Mouse (Mus musculus): Measurements from ENCODE around the gene Grap. TPM values are rescaled to one million over a fixed set of nuclear protein-coding genes. Genes with fewer than 3 reads are reported as not detected.

The Grap gene
- total and polyA plus RNA-seq, 2 experiments from 2014 or later, result 4.3 to 11.0 TPM

DNA sequence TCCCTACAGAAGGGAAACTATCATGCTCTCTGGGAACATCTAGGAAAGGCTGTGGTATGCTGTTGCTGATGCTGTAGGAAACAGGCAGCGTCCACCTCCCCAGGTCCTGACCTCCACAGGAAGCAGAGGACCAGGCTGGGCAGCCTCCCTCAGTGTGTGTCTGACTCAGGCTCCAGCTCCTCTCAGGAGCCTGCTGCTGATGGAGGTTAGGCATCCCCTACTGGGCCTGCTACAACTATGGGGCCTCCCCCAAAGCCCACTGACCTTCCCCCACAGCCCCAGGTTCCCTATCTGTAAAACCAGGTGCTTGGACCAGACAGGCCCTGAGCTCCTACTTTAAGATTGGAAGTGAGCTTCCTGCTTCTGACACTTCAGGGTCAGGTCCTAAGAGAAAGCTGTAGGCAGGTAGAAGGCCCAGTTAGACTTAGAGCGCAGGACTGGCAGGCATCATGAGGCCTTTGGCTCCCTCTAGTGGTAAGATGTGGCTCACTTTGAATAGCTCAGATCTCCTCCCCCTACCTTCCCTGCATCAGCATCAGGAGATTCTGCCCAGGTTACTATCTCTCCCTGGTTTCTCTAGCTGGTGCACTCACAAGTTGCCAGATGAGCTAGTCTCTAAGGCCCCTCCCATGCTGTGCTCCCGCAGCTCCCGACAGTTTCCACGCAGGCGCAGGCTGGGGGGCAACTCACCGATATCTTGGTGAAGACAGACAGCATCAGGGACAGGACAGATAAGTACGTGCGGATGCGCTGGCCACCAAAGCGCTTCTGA lies 61.5 kb downstream of the Grap start:
- peak; percentile 64; the same call in 1 of the 2 replicates for ATAC-seq (ENCODE audit: insufficient read depth, low read depth)
- Histone ChIP-seq H3K9me3 (replicated peaks; ENCODE audit: control insufficient read depth, low read length) (no peaks in the 10 kb centered on the region), H3K4me1 (ENCODE audit: control insufficient read depth, insufficient read depth) (no peaks in the 10 kb centered on the region), H3K9ac (replicated peaks; ENCODE audit: low read depth, low read length) (no peak overlapping the region), H3K4me3 (ENCODE audit: low read depth, low read length) (no peak overlapping the region), H3K4me2 (ENCODE audit: low read depth, low read length) (no peak overlapping the region), H3K27ac (ENCODE audit: low read depth) (no peak overlapping the region), H3K36me3 (replicated peaks; ENCODE audit: control insufficient read depth, insufficient read depth, low read length) (no peaks in the 10 kb centered on the region), H3K27me3 (ENCODE audit: control insufficient read depth, insufficient read depth, low read length) (no peaks in the 10 kb centered on the region)
- WGBS, result 34% methylated on average over 11 of the region's 11 CpGs
- TF ChIP-seq CTCF (IDR thresholded peaks at IDR 0.05; ENCODE audit: low read depth) (peak; percentile 88), EP300 (IDR thresholded peaks at IDR 0.05; ENCODE audit: low read depth) (no peak)
- DNase-seq (ENCODE audit: low spot score), result peak; percentile 87

GRCm38 (mm10) chr11:61715130-61715529 lies 62.1 kb downstream of the Grap start:
- H3K27me3 ChIP-seq (ENCODE audit: control insufficient read depth, insufficient read depth, low read length), result no peaks in the 10 kb centered on the region
- WGBS, result 48% methylated on average over 6 of the region's 6 CpGs
- TF ChIP-seq CTCF (IDR thresholded peaks at IDR 0.05; ENCODE audit: low read depth) (no peak), EP300 (IDR thresholded peaks at IDR 0.05; ENCODE audit: low read depth) (no peak)
- H3K9me3 ChIP-seq (replicated peaks; ENCODE audit: control insufficient read depth, low read length), result no peaks in the 10 kb centered on the region
- H3K27ac ChIP-seq (ENCODE audit: low read depth), result no peak overlapping the region
- H3K36me3 ChIP-seq (replicated peaks; ENCODE audit: control insufficient read depth, insufficient read depth, low read length), result no peaks in the 10 kb centered on the region
- H3K4me3 ChIP-seq (ENCODE audit: low read depth, low read length), result no peak overlapping the region
- DNase-seq (ENCODE audit: low spot score) (no peak), ATAC-seq (ENCODE audit: insufficient read depth, low read depth) (no peak)
- no peak overlapping the region for H3K4me2 ChIP-seq (ENCODE audit: low read depth, low read length)
- H3K9ac ChIP-seq (replicated peaks; ENCODE audit: low read depth, low read length), result no peak overlapping the region
- no peaks in the 10 kb centered on the region for H3K4me1 ChIP-seq (ENCODE audit: control insufficient read depth, insufficient read depth)

GRCm38 (mm10) chr11:61717990-61718389 lies 64.9 kb downstream of the Grap start:
- H3K9ac ChIP-seq (replicated peaks; ENCODE audit: low read depth, low read length), result no peak overlapping the region
- no peak overlapping the region for H3K27ac ChIP-seq (ENCODE audit: low read depth)
- no peak for ATAC-seq (ENCODE audit: insufficient read depth, low read depth)
- H3K4me1 ChIP-seq (ENCODE audit: control insufficient read depth, insufficient read depth), result no peaks in the 10 kb centered on the region
- no peaks in the 10 kb centered on the region for H3K36me3 ChIP-seq (replicated peaks; ENCODE audit: control insufficient read depth, insufficient read depth, low read length)
- TF ChIP-seq CTCF (IDR thresholded peaks at IDR 0.05; ENCODE audit: low read depth) (no peak), EP300 (IDR thresholded peaks at IDR 0.05; ENCODE audit: low read depth) (no peak)
- no peak overlapping the region for H3K4me2 ChIP-seq (ENCODE audit: low read depth, low read length)
- no peak overlapping the region for H3K4me3 ChIP-seq (ENCODE audit: low read depth, low read length)
- DNase-seq (ENCODE audit: low spot score), result no peak
- no peaks in the 10 kb centered on the region for H3K9me3 ChIP-seq (replicated peaks; ENCODE audit: control insufficient read depth, low read length)
- 56% methylated on average over 5 of the region's 5 CpGs for WGBS
- H3K27me3 ChIP-seq (ENCODE audit: control insufficient read depth, insufficient read depth, low read length), result no peaks in the 10 kb centered on the region

GRCm38 (mm10) chr11:61719387-61719786 lies 66.3 kb downstream of the Grap start:
- ATAC-seq (ENCODE audit: insufficient read depth, low read depth) (no peak), DNase-seq (ENCODE audit: low spot score) (no peak)
- no peak for TF ChIP-seq EP300 (IDR thresholded peaks at IDR 0.05; ENCODE audit: low read depth)
- no peak for TF ChIP-seq CTCF (IDR thresholded peaks at IDR 0.05; ENCODE audit: low read depth)
- Histone ChIP-seq H3K4me1 (ENCODE audit: control insufficient read depth, insufficient read depth) (no peaks in the 10 kb centered on the region), H3K4me3 (ENCODE audit: low read depth, low read length) (no peak overlapping the region), H3K9me3 (replicated peaks; ENCODE audit: control insufficient read depth, low read length) (no peaks in the 10 kb centered on the region), H3K36me3 (replicated peaks; ENCODE audit: control insufficient read depth, insufficient read depth, low read length) (no peaks in the 10 kb centered on the region), H3K9ac (replicated peaks; ENCODE audit: low read depth, low read length) (no peak overlapping the region), H3K27me3 (ENCODE audit: control insufficient read depth, insufficient read depth, low read length) (no peaks in the 10 kb centered on the region), H3K4me2 (ENCODE audit: low read depth, low read length) (no peak overlapping the region), H3K27ac (ENCODE audit: low read depth) (no peak overlapping the region)
- 54% methylated on average over 3 of the region's 3 CpGs for WGBS

DNA sequence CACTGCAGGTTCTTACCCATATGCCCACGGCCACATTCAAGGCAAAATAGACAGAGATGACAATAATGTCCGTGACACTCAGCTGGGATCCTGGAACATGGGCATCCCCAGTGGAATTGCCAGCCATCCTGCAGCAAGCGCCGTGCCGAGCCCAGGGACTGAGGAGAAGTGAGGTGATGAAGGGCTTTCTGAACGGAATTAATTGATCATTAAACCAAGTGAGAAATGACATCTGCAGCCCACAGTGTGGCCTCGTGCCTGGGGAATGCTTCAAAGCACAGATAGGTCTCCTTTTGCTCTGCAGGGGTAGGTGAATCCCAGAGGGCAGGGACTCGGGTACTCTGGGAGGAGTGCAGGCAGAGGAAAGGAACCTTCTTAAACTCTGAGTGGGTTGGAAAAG lies 66.8 kb downstream of the Grap start:
- no peaks in the 10 kb centered on the region for H3K36me3 ChIP-seq (replicated peaks; ENCODE audit: control insufficient read depth, insufficient read depth, low read length)
- no peaks in the 10 kb centered on the region for H3K9me3 ChIP-seq (replicated peaks; ENCODE audit: control insufficient read depth, low read length)
- 69% methylated on average over 8 of the region's 8 CpGs for WGBS
- H3K27me3 ChIP-seq (ENCODE audit: control insufficient read depth, insufficient read depth, low read length), result no peaks in the 10 kb centered on the region
- H3K4me1 ChIP-seq (ENCODE audit: control insufficient read depth, insufficient read depth), result no peaks in the 10 kb centered on the region
- H3K4me2 ChIP-seq (ENCODE audit: low read depth, low read length), result no peak overlapping the region
- H3K4me3 ChIP-seq (ENCODE audit: low read depth, low read length), result no peak overlapping the region
- H3K9ac ChIP-seq (replicated peaks; ENCODE audit: low read depth, low read length), result no peak overlapping the region
- no peak for ATAC-seq (ENCODE audit: insufficient read depth, low read depth)
- H3K27ac ChIP-seq (ENCODE audit: low read depth), result no peak overlapping the region
- DNase-seq (ENCODE audit: low spot score), result no peak
- no peak for TF ChIP-seq EP300 (IDR thresholded peaks at IDR 0.05; ENCODE audit: low read depth)
- no peak for TF ChIP-seq CTCF (IDR thresholded peaks at IDR 0.05; ENCODE audit: low read depth)

GRCm38 (mm10) chr11:61720636-61721035 lies 67.6 kb downstream of the Grap start, which contains the start of gene Slc5a10:
Slc5a10 (minus strand) TSS chr11:61720826.
- Histone ChIP-seq H3K4me1 (ENCODE audit: control insufficient read depth, insufficient read depth) (no peaks in the 10 kb centered on the region), H3K27me3 (ENCODE audit: control insufficient read depth, insufficient read depth, low read length) (no peaks in the 10 kb centered on the region), H3K9ac (replicated peaks; ENCODE audit: low read depth, low read length) (no peak within 1 kb of the TSS), H3K4me2 (ENCODE audit: low read depth, low read length) (no peak within 1 kb of the TSS), H3K4me3 (ENCODE audit: low read depth, low read length) (no peak within 1 kb of the TSS), H3K36me3 (replicated peaks; ENCODE audit: control insufficient read depth, insufficient read depth, low read length) (no peaks in the 10 kb centered on the region), H3K9me3 (replicated peaks; ENCODE audit: control insufficient read depth, low read length) (no peaks in the 10 kb centered on the region), H3K27ac (ENCODE audit: low read depth) (no peak within 1 kb of the TSS)
- no peak for ATAC-seq (ENCODE audit: insufficient read depth, low read depth)
- DNase-seq (ENCODE audit: low spot score), result no peak
- no peak for TF ChIP-seq EP300 (IDR thresholded peaks at IDR 0.05; ENCODE audit: low read depth)
- no peak for TF ChIP-seq CTCF (IDR thresholded peaks at IDR 0.05; ENCODE audit: low read depth)
- 79% methylated on average over 3 of the region's 3 CpGs for WGBS
